Mouse (Mus musculus) megakaryocyte, embryonic 14.5 days (primary cell): ENCODE results near the gene Mymx.

Experiments
- FLI1 ChIP-seq: IDR thresholded peaks from 2 replicates; pipeline ENCODE4 v1.6.1; 2012; ENCODE audit warnings: low read length, inconsistent platforms, mixed read lengths
- GATA1 ChIP-seq: IDR thresholded peaks from 3 replicates; pipeline ENCODE4 v1.6.1; 2012; ENCODE audit warnings: mixed read lengths, low read length, inconsistent platforms, borderline replicate concordance

DNA sequence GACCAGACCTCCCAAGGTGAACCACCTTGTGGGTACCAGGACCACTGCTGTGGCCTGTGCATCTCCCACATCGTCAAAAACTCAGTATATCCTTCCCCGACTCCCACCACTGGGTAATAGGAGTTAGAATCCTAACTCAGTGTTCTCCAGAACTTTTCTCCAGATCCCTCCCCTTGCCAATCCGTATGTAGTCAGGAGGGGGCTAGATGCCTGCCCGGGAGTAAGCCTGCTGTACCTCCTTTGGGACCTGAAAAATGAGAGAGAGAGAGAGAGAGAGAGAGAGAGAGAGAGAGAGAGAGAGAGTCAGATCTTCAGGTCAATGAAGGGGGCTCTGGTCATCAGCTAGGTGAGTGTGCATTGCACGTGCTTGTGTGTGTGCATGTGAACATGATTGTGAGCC, 32.1 kb upstream of the Mymx start:
- no peak for TF ChIP-seq GATA1
- TF ChIP-seq FLI1, result no peak
